Mouse (Mus musculus) stomach, postnatal 0 days (tissue): Measurements from ENCODE around the gene Dcxr. TPM values are rescaled to one million over a fixed set of nuclear protein-coding genes. Genes with fewer than 3 reads are reported as not detected.

ENCODE experiments used
- ATAC-seq: fragments of 200-750 bp; cut with Nextera tagmentation; 2 replicates; pipeline ENCODE4 v1.8.0; 2017; ENCODE audit not compliant: low FRiP score, low TSS enrichment
- DNase-seq: peaks from one replicate; pipeline ENCODE4 v3.0.0-alpha.2; 2016; ENCODE audit warnings: low spot score
- H3K27ac ChIP-seq: fragments of 300-500 bp; sonication (generic); replicated peaks from 2 replicates; pipeline ENCODE4 v1.5.1; 2014; ENCODE audit warnings: mild to moderate bottlenecking, control low read depth
- H3K27me3 ChIP-seq: fragments of 300-500 bp; sonication (generic); 2 replicates; pipeline ENCODE4 v1.6.1; 2014; ENCODE audit warnings: low read length; ENCODE audit not compliant: control insufficient read depth, insufficient read depth
- H3K36me3 ChIP-seq: fragments of 300-500 bp; sonication (generic); 2 replicates; pipeline ENCODE4 v1.6.1; 2014; ENCODE audit warnings: low read length, mixed read lengths; ENCODE audit not compliant: control insufficient read depth, insufficient read depth
- H3K4me1 ChIP-seq: fragments of 300-500 bp; sonication (generic); replicated peaks from 2 replicates; pipeline ENCODE4 v1.6.1; 2014; ENCODE audit warnings: antibody characterized with exemption; ENCODE audit not compliant: control insufficient read depth, insufficient read depth
- H3K4me2 ChIP-seq: fragments of 300-500 bp; sonication (generic); replicated peaks from 2 replicates; pipeline ENCODE4 v1.6.1; 2014; ENCODE audit warnings: low read depth, mild to moderate bottlenecking, control low read depth, moderate library complexity
- H3K4me3 ChIP-seq: fragments of 300-500 bp; sonication (generic); 2 replicates; pipeline ENCODE4 v1.5.1; 2014; ENCODE audit warnings: low read depth, low read length, control low read depth
- H3K9ac ChIP-seq: fragments of 300-500 bp; sonication (generic); 2 replicates; pipeline ENCODE4 v1.6.1; 2014; ENCODE audit warnings: mild to moderate bottlenecking, low read length, control low read depth, mixed read lengths
- H3K9me3 ChIP-seq: fragments of 300-500 bp; sonication (generic); 2 replicates; pipeline ENCODE4 v1.6.1; 2016; ENCODE audit warnings: low read length; ENCODE audit not compliant: control insufficient read depth
- CTCF ChIP-seq: IDR thresholded peaks from 2 replicates; pipeline ENCODE4 v1.5.1; 2016; ENCODE audit warnings: antibody characterized with exemption, low read depth, mild to moderate bottlenecking, moderate library complexity
- EP300 ChIP-seq: optimal IDR thresholded peaks from 2 replicates; pipeline ENCODE3; 2016; ENCODE audit warnings: antibody characterized with exemption
- WGBS: fragments of 180-500 bp; shearing (Covaris S2); extraction: QIAGEN DNeasy Blood & Tissue Kit; methylation state at CpG from one replicate; pipeline ENCODE4 v1.1.7; 2014; 5-methylcytosine and 5-hydroxymethylcytosine counted together
- polyA plus RNA-seq: library from polyadenylated mRNA; unstranded; fragments of >200 nt; fragmentation: Nextera tagmentation; extraction: Ambion mirVana; gene quantifications from 2 replicates; pipeline ENCODE4 v1.2.1, GENCODE M21; 2015

Dcxr gene
- polyA plus RNA-seq, 1 experiment from 2014 or later, result 56.3 TPM

GRCm38 (mm10) chr11:120706120-120706519, 21.0 kb downstream of the Dcxr start:
- no peaks in the 10 kb centered on the region for H3K9me3 ChIP-seq
- ATAC-seq, result peak; percentile 56; the same call in 1 of the 2 replicates
- 54% methylated on average over 5 of the region's 5 CpGs for WGBS
- peaks cover 10% of the 10 kb centered on the region for H3K36me3 ChIP-seq
- H3K27ac ChIP-seq, result no peak overlapping the region
- H3K4me1 ChIP-seq, result 0 out of 2 replicates have a peak, but pooled peaks cover 3% of the 10 kb centered on the region
- no peak overlapping the region for H3K4me3 ChIP-seq
- no peak overlapping the region for H3K9ac ChIP-seq
- TF ChIP-seq CTCF (no peak), EP300 (no peak)
- H3K4me2 ChIP-seq, result no peak overlapping the region
- peak; percentile 58 for DNase-seq
- H3K27me3 ChIP-seq, result no peaks in the 10 kb centered on the region

- H3K36me3 ChIP-seq, result peaks cover 14% of the 10 kb centered on the region
- 0 out of 2 replicates have a peak, but pooled peaks cover 3% of the 10 kb centered on the region for H3K4me1 ChIP-seq
- no peak overlapping the region for H3K4me2 ChIP-seq
- H3K4me3 ChIP-seq, result no peak overlapping the region
- peak overlapping the region; percentile 31; the same call in 1 of the 2 replicates for H3K9ac ChIP-seq
- 49% methylated on average over 8 of the region's 8 CpGs for WGBS
- H3K27me3 ChIP-seq, result no peaks in the 10 kb centered on the region
- no peak for ATAC-seq
- H3K9me3 ChIP-seq, result no peaks in the 10 kb centered on the region
- no peak for TF ChIP-seq CTCF
- TF ChIP-seq EP300, result no peak
- no peak for DNase-seq
- H3K27ac ChIP-seq, result no peak overlapping the region
Observed at GRCm38 (mm10) chr11:120704486-120705325, 22.4 kb downstream of the Dcxr start.

- peak; percentile 58 for DNase-seq
- H3K27ac ChIP-seq, result no peak overlapping the region
- H3K9ac ChIP-seq, result peak overlapping the region; percentile 31; the same call in 1 of the 2 replicates
Observed at GRCm38 (mm10) chr11:120703696-120704454, 23.2 kb downstream of the Dcxr start.

GRCm38 (mm10) chr11:120697741-120698140, 29.3 kb downstream of the Dcxr start:
- ATAC-seq, result peak; percentile 67; the same call in 1 of the 2 replicates
- TF ChIP-seq CTCF (no peak), EP300 (no peak)
- Histone ChIP-seq H3K27ac (peak overlapping the region; percentile 35), H3K4me2 (no peak overlapping the region), H3K9ac (no peak overlapping the region), H3K27me3 (no peaks in the 10 kb centered on the region), H3K4me1 (no peaks in the 10 kb centered on the region), H3K4me3 (no peak overlapping the region), H3K36me3 (peaks cover 15% of the 10 kb centered on the region; the same call in 1 of the 2 replicates), H3K9me3 (no peaks in the 10 kb centered on the region)
- 29% methylated on average over 10 of the region's 10 CpGs for WGBS
- DNase-seq, result peak; percentile 52

More at GRCm38 (mm10) chr11:120703696-120704454, 23.2 kb downstream of the Dcxr start:
- peaks cover 14% of the 10 kb centered on the region for H3K36me3 ChIP-seq
- no peak overlapping the region for H3K4me3 ChIP-seq
- no peaks in the 10 kb centered on the region for H3K9me3 ChIP-seq
- ATAC-seq, result no peak
- no peak overlapping the region for H3K4me2 ChIP-seq
- TF ChIP-seq CTCF (peak; percentile 52), EP300 (no peak)
- WGBS, result 50% methylated on average over 15 of the region's 15 CpGs
- H3K27me3 ChIP-seq, result no peaks in the 10 kb centered on the region
- 0 out of 2 replicates have a peak, but pooled peaks cover 3% of the 10 kb centered on the region for H3K4me1 ChIP-seq

- no peaks in the 10 kb centered on the region for H3K27me3 ChIP-seq
- no peak overlapping the region for H3K4me3 ChIP-seq
- TF ChIP-seq CTCF (peak; percentile 56), EP300 (no peak)
- no peaks in the 10 kb centered on the region for H3K4me1 ChIP-seq
- H3K27ac ChIP-seq, result no peak overlapping the region
- H3K9ac ChIP-seq, result no peak overlapping the region
- no peak overlapping the region for H3K4me2 ChIP-seq
- ATAC-seq, result no peak
- peaks cover 12% of the 10 kb centered on the region; the same call in 1 of the 2 replicates for H3K36me3 ChIP-seq
- no peaks in the 10 kb centered on the region for H3K9me3 ChIP-seq
- WGBS, result 92% methylated on average over 6 of the region's 6 CpGs
- peak; percentile 12 for DNase-seq
Observed at GRCm38 (mm10) chr11:120696568-120696967, 30.5 kb downstream of the Dcxr start.
